Comparison of ENCODE assay signal across 8 mouse cellular contexts in genomic region chr5:30072825-30073821, GRCm38 (mm10). TPM values are rescaled to one million over a fixed set of nuclear protein-coding genes. Genes with fewer than 3 reads are reported as not detected.
DNase-seq lines count a peak whose midpoint lies in the region; ATAC-seq and TF ChIP-seq lines count a peak whose summit lies in the region.

Tyms (minus strand) TSS chr5:30073617.

- peak within 1 kb of the TSS; percentile 91 for H3K4me2 ChIP-seq in CH12.LX (ENCODE audit: insufficient read depth, low read depth, poor library complexity, severe bottlenecking)
- H3K4me2 ChIP-seq in forebrain, embryonic 11.5 days (ENCODE audit: low read depth, low read length, severe bottlenecking) = peak within 1 kb of the TSS; percentile 52
- H3K4me2 ChIP-seq in heart, embryonic 16.5 days (ENCODE audit: low read depth, low read length) = peak within 1 kb of the TSS; percentile 91
- H3K4me2 ChIP-seq in liver, embryonic 15.5 days = peak within 1 kb of the TSS; percentile 75
- peak within 1 kb of the TSS; percentile 86 for H3K4me2 ChIP-seq in neural tube, embryonic 13.5 days

- peaks cover 22 to 38% of the 10 kb centered on the region in 2 experiments for H3K36me3 ChIP-seq in CH12.LX (replicated peaks in 1 of 2; ENCODE audit: control insufficient read depth in 1 of 2, insufficient read depth in 1 of 2, low read length in 1 of 2)
- H3K36me3 ChIP-seq in forebrain, embryonic 11.5 days (ENCODE audit: control insufficient read depth, insufficient read depth, low read length) = peaks cover 4% of the 10 kb centered on the region; the same call in 1 of the 2 replicates
- peaks cover 22% of the 10 kb centered on the region for H3K36me3 ChIP-seq in heart, embryonic 16.5 days (ENCODE audit: control insufficient read depth, insufficient read depth)
- H3K36me3 ChIP-seq in liver, embryonic 15.5 days (replicated peaks) = peaks cover 39% of the 10 kb centered on the region
- H3K36me3 ChIP-seq in neural tube, embryonic 13.5 days = peaks cover 19% of the 10 kb centered on the region
- no peaks in the 10 kb centered on the region for H3K36me3 ChIP-seq in testis, adult 2 months (ENCODE audit: control insufficient read depth, insufficient read depth, low read length)

- H3K27me3 ChIP-seq in CH12.LX (replicated peaks) = no peaks in the 10 kb centered on the region
- H3K27me3 ChIP-seq in forebrain, embryonic 11.5 days (ENCODE audit: control insufficient read depth, insufficient read depth, low read length) = no peaks in the 10 kb centered on the region
- no peaks in the 10 kb centered on the region for H3K27me3 ChIP-seq in heart, embryonic 16.5 days (ENCODE audit: control insufficient read depth, insufficient read depth, low read length)
- H3K27me3 ChIP-seq in liver, embryonic 15.5 days = no peaks in the 10 kb centered on the region
- no peaks in the 10 kb centered on the region for H3K27me3 ChIP-seq in neural tube, embryonic 13.5 days
- H3K27me3 ChIP-seq in testis, adult 2 months (ENCODE audit: control insufficient read depth, insufficient read depth, low read length) = no peaks in the 10 kb centered on the region

- 0 out of 4 replicates have a peak, but pooled peaks of 1 of the 2 experiments have one; percentile 5 for TF ChIP-seq CTCF in CH12.LX (conservative IDR thresholded peaks at IDR 0.05 in 1 of 2, IDR thresholded peaks at IDR 0.05 in 1 of 2; ENCODE audit: low read depth in 2 of 2, low read length in 2 of 2)
- TF ChIP-seq CTCF in testis, adult 2 months (IDR thresholded peaks at IDR 0.05; ENCODE audit: control insufficient read depth, insufficient read depth, insufficient replicate concordance, low read depth, low read length) = no peak

- ATAC-seq in forebrain, embryonic 11.5 days (replicated peaks; ENCODE audit: low FRiP score) = peak; percentile 92
- ATAC-seq in heart, embryonic 16.5 days (replicated peaks; ENCODE audit: extremely low read depth, insufficient read depth, low FRiP score) = peak; percentile 88
- peak; percentile 86 for ATAC-seq in liver, embryonic 15.5 days (ENCODE audit: insufficient read depth)
- ATAC-seq in neural tube, embryonic 13.5 days (ENCODE audit: low read depth) = peak; percentile 95

- in situ Hi-C loops in CH12.LX (cut with MboI; ENCODE audit: low pct_ligation_motif_present, low pct_unique_long_range_greater_than_20kb, low sequenced_read_pairs) = no loop called here

- H3K4me1 ChIP-seq in CH12.LX (ENCODE audit: control insufficient read depth in 1 of 2, insufficient read depth in 2 of 2) = peaks cover 0 to 25% of the 10 kb centered on the region in 2 experiments; a peak in 2 of 4 replicates
- H3K4me1 ChIP-seq in forebrain, embryonic 11.5 days (replicated peaks; ENCODE audit: control insufficient read depth, insufficient read depth, low read length) = no peaks in the 10 kb centered on the region
- peaks cover 7% of the 10 kb centered on the region for H3K4me1 ChIP-seq in heart, embryonic 16.5 days (ENCODE audit: control insufficient read depth, insufficient read depth, low read length)
- H3K4me1 ChIP-seq in liver, embryonic 15.5 days (replicated peaks) = peaks cover 23% of the 10 kb centered on the region
- peaks cover 15% of the 10 kb centered on the region for H3K4me1 ChIP-seq in neural tube, embryonic 13.5 days (replicated peaks)
- no peaks in the 10 kb centered on the region; the same call in none of the 2 replicates for H3K4me1 ChIP-seq in testis, adult 2 months (ENCODE audit: control insufficient read depth, insufficient read depth, low read length)

- dilution Hi-C loops in CH12.LX (cut with MboI; ENCODE audit: extremely low pct_ligation_motif_present, extremely low pct_unique_long_range_greater_than_20kb, low sequenced_read_pairs) = no loop called here

- peaks cover 40% of the 10 kb centered on the region for H3K79me2 ChIP-seq in CH12.LX (replicated peaks; ENCODE audit: control insufficient read depth, extremely low read depth, insufficient read depth, poor library complexity, severe bottlenecking)

- DNase-seq in CH12.LX (ENCODE audit: extremely low read depth) = peak; percentile 85
- peak; percentile 57 for DNase-seq in c-Kit-positive CD71-negative TER-119-negative erythroid progenitor cells, embryonic 14.5 days (ENCODE audit: low read depth)
- peak; percentile 92 for DNase-seq in forebrain, embryonic 11.5 days (ENCODE audit: low spot score)
- peak; percentile 87 to 93 for DNase-seq in kidney, postnatal 36 days

- peak; percentile 91 for TF ChIP-seq POLR2A in CH12.LX (IDR thresholded peaks at IDR 0.05; ENCODE audit: low read depth, low read length)
- TF ChIP-seq POLR2A in testis, adult 2 months (IDR thresholded peaks at IDR 0.05; ENCODE audit: control insufficient read depth, low read depth, low read length) = peak; percentile 69

- WGBS in forebrain, embryonic 11.5 days = 2% methylated on average over 45 of the region's 45 CpGs
- under 1% methylated on average over 45 of the region's 45 CpGs for WGBS in heart, embryonic 16.5 days
- under 1% methylated on average over 45 of the region's 45 CpGs for WGBS in liver, embryonic 15.5 days (ENCODE audit: insufficient replicate concordance)
- WGBS in neural tube, embryonic 13.5 days = 2% methylated on average over 45 of the region's 45 CpGs

- no peaks in the 10 kb centered on the region for H3K9me3 ChIP-seq in CH12.LX (replicated peaks; ENCODE audit: low read length)
- H3K9me3 ChIP-seq in forebrain, embryonic 11.5 days (ENCODE audit: control insufficient read depth, low read length) = no peaks in the 10 kb centered on the region
- H3K9me3 ChIP-seq in heart, embryonic 16.5 days (replicated peaks; ENCODE audit: control insufficient read depth, low read length) = no peaks in the 10 kb centered on the region
- no peaks in the 10 kb centered on the region for H3K9me3 ChIP-seq in liver, embryonic 15.5 days (replicated peaks)
- H3K9me3 ChIP-seq in neural tube, embryonic 13.5 days = no peaks in the 10 kb centered on the region

- TF ChIP-seq RAD21 in CH12.LX (IDR thresholded peaks at IDR 0.05; ENCODE audit: low read depth, low read length) = peak; percentile 7

- H3K9ac ChIP-seq in CH12.LX (ENCODE audit: insufficient read depth, low read depth) = peak within 1 kb of the TSS; percentile 75
- H3K9ac ChIP-seq in forebrain, embryonic 11.5 days (ENCODE audit: low read length) = peak within 1 kb of the TSS; percentile 86
- H3K9ac ChIP-seq in heart, embryonic 16.5 days (ENCODE audit: low read length) = peak within 1 kb of the TSS; percentile 87
- peak within 1 kb of the TSS; percentile 90 for H3K9ac ChIP-seq in liver, embryonic 15.5 days
- peak within 1 kb of the TSS; percentile 84 for H3K9ac ChIP-seq in neural tube, embryonic 13.5 days

- H3K4me3 ChIP-seq in CH12.LX (replicated peaks in 1 of 3; ENCODE audit: low read depth in 2 of 3, low read length in 2 of 3, poor library complexity in 1 of 3) = peak within 1 kb of the TSS; percentile 81 to 93 (median 86)
- H3K4me3 ChIP-seq in forebrain, embryonic 11.5 days (ENCODE audit: low read depth, low read length) = peak within 1 kb of the TSS; percentile 78
- H3K4me3 ChIP-seq in heart, embryonic 16.5 days (ENCODE audit: low read length) = peak within 1 kb of the TSS; percentile 86
- H3K4me3 ChIP-seq in liver, embryonic 15.5 days (replicated peaks) = peak within 1 kb of the TSS; percentile 96
- H3K4me3 ChIP-seq in neural tube, embryonic 13.5 days = peak within 1 kb of the TSS; percentile 86
- peak within 1 kb of the TSS; percentile 86 for H3K4me3 ChIP-seq in testis, adult 2 months (ENCODE audit: control insufficient read depth, low read depth, low read length)

- peak within 1 kb of the TSS; percentile 80 for H3K27ac ChIP-seq in CH12.LX (ENCODE audit: insufficient read depth, low read depth)
- peak within 1 kb of the TSS; percentile 70 for H3K27ac ChIP-seq in forebrain, embryonic 11.5 days (ENCODE audit: low read depth, low read length)
- peak within 1 kb of the TSS; percentile 88 for H3K27ac ChIP-seq in heart, embryonic 16.5 days (ENCODE audit: low read length)
- H3K27ac ChIP-seq in liver, embryonic 15.5 days (replicated peaks) = peak within 1 kb of the TSS; percentile 84
- peak within 1 kb of the TSS; percentile 81 for H3K27ac ChIP-seq in neural tube, embryonic 13.5 days (replicated peaks)
- 0 out of 2 replicates have a peak within 1 kb of the TSS, but pooled peaks have one; percentile 3 for H3K27ac ChIP-seq in testis, adult 2 months (ENCODE audit: control insufficient read depth, insufficient read depth, low read depth, low read length)

- 0 out of 2 replicates have a peak, but pooled peaks have one; percentile 41 for TF ChIP-seq EP300 in CH12.LX (IDR thresholded peaks at IDR 0.05; ENCODE audit: low read length)

TF ChIP-seq in CH12.LX, 34 proteins besides CTCF, POLR2A, EP300 and RAD21 (continues in another document):
- TF ChIP-seq MEF2A (IDR thresholded peaks at IDR 0.05; ENCODE audit: borderline replicate concordance, low read depth, low read length) (0 out of 2 replicates have a peak, but pooled peaks have one; percentile 43), ZMIZ1 (IDR thresholded peaks at IDR 0.05; ENCODE audit: low read depth, low read length) (peak; percentile 70; the same call in 1 of the 2 replicates), IRF4 (IDR thresholded peaks at IDR 0.05; ENCODE audit: low read depth, low read length) (peak; percentile 36), PAX5 (IDR thresholded peaks at IDR 0.05; ENCODE audit: low read length) (no peak), NRF1 (IDR thresholded peaks at IDR 0.05; ENCODE audit: low read depth, low read length) (peak; percentile 77), HCFC1 (IDR thresholded peaks at IDR 0.05; ENCODE audit: low read depth, low read length) (peak; percentile 75), MAX (IDR thresholded peaks at IDR 0.05; ENCODE audit: low read length) (peak; percentile 89), RCOR1 (conservative IDR thresholded peaks at IDR 0.05; ENCODE audit: low read depth, low read length) (no peak; the same call in 1 of the 2 replicates), POLR2AphosphoS2 (IDR thresholded peaks at IDR 0.05; ENCODE audit: low read depth, low read length) (peak; percentile 81; the same call in 1 of the 2 replicates), TCF12 (IDR thresholded peaks at IDR 0.05; ENCODE audit: low read depth, low read length) (peak; percentile 76), MAFK (IDR thresholded peaks at IDR 0.05; ENCODE audit: insufficient replicate concordance, low read length) (no peak), USF2 (conservative IDR thresholded peaks at IDR 0.05; ENCODE audit: low read depth, low read length) (peak; percentile 76), ZC3H11A (IDR thresholded peaks at IDR 0.05; ENCODE audit: low read depth, low read length) (no peak)

RNA-seq across cellular contexts. Expression of gene Tyms, which starts in this region (rescaled TPM):
- total RNA-seq in CH12.LX (2012; rRNA removed) (153 and 174 TPM in 2 replicates), CH12.LX (2014; rRNA removed) (260 and 306 TPM in 2 replicates)
- 193 and 211 TPM in 2 replicates for polyA plus RNA-seq in CH12.LX (2012; ENCODE audit: insufficient read length, low read depth)
- 303 and 309 TPM in 2 replicates for polyA plus RNA-seq in forebrain, embryonic 11.5 days (2014; fragmentation: Nextera tagmentation; extraction: Ambion mirVana)
- 99.3 and 110 TPM in 2 replicates for polyA plus RNA-seq in heart, embryonic 16.5 days (2015; fragmentation: Nextera tagmentation; extraction: Ambion mirVana)
- 205 and 219 TPM in 2 replicates for polyA plus RNA-seq in liver, embryonic 15.5 days (2015; fragmentation: Nextera tagmentation; extraction: Ambion mirVana)
- polyA plus RNA-seq in neural tube, embryonic 13.5 days (2015; fragmentation: Nextera tagmentation; extraction: Ambion mirVana) = 52.8 and 67.6 TPM in 2 replicates
- 4.6 and 4.8 TPM in 2 replicates for polyA plus RNA-seq in testis, adult 2 months (2012; rRNA removed)

Comparison
In these comparisons a context has a peak if more than half of its experiments do, and no peak if none do; other contexts are left out.
1. Peak in every context shown above with its lines: DNase-seq, ATAC-seq, H3K4me3 ChIP-seq and H3K27ac ChIP-seq.
2. H3K27ac ChIP-seq: peak in every context shown above with its lines; median percentile 88 in heart, embryonic 16.5 days; 84 in liver, embryonic 15.5 days; 81 in neural tube, embryonic 13.5 days; 80 in CH12.LX; 70 in forebrain, embryonic 11.5 days; 3 in testis, adult 2 months.